Mouse (Mus musculus) limb, embryonic 12.5 days (tissue): ENCODE measurements around the gene Jph2. TPM values are rescaled to one million over a fixed set of nuclear protein-coding genes. Genes with fewer than 3 reads are reported as not detected.
"Not testable (repeated sequence)": the region's sequence is repeated elsewhere in the genome, so short reads cannot be mapped to it uniquely, and the experiment has no call there.

Source experiments
- ATAC-seq: fragments of 200-750 bp; cut with Nextera tagmentation; 2 replicates; pipeline ENCODE4 v1.8.0; 2017; ENCODE audit warnings: low read depth, moderate TSS enrichment; ENCODE audit not compliant: insufficient number of reproducible peaks, insufficient read depth, low FRiP score, low TSS enrichment
- H3K27ac ChIP-seq: fragments of 300-500 bp; sonication (generic); 2 replicates; pipeline ENCODE4 v1.5.1; 2016; ENCODE audit warnings: mild to moderate bottlenecking, moderate library complexity
- H3K27me3 ChIP-seq: fragments of 300-500 bp; sonication (generic); 2 replicates; pipeline ENCODE4 v1.6.1; 2016; ENCODE audit warnings: mild to moderate bottlenecking, moderate library complexity
- H3K36me3 ChIP-seq: fragments of 300-500 bp; sonication (generic); 2 replicates; pipeline ENCODE4 v1.6.1; 2016; ENCODE audit warnings: mild to moderate bottlenecking, moderate library complexity
- H3K4me1 ChIP-seq: fragments of 300-500 bp; sonication (generic); replicated peaks from 2 replicates; pipeline ENCODE4 v1.6.1; 2016
- H3K4me2 ChIP-seq: fragments of 300-500 bp; sonication (generic); 2 replicates; pipeline ENCODE4 v1.6.1; 2016; ENCODE audit warnings: mild to moderate bottlenecking, moderate library complexity
- H3K4me3 ChIP-seq: fragments of 300-500 bp; sonication (generic); replicated peaks from 2 replicates; pipeline ENCODE4 v1.5.1; 2016; ENCODE audit warnings: mild to moderate bottlenecking
- H3K9ac ChIP-seq: fragments of 300-500 bp; sonication (generic); replicated peaks from 2 replicates; pipeline ENCODE4 v1.6.1; 2016; ENCODE audit warnings: mild to moderate bottlenecking, moderate library complexity
- H3K9me3 ChIP-seq: fragments of 300-500 bp; sonication (generic); 2 replicates; pipeline ENCODE4 v1.6.1; 2016; ENCODE audit warnings: mild to moderate bottlenecking, moderate library complexity
- WGBS: fragments of 180-500 bp; shearing (Covaris S2); methylation state at CpG from one replicate; pipeline ENCODE4 v1.1.7; 2016; 5-methylcytosine and 5-hydroxymethylcytosine counted together
- polyA plus RNA-seq: library from polyadenylated mRNA; unstranded; fragments of >200 nt; fragmentation: Nextera tagmentation; extraction: Ambion mirVana; gene quantifications from 2 replicates; pipeline ENCODE4 v1.2.1, GENCODE M21; 2016

The Jph2 gene
- polyA plus RNA-seq, 1 experiment from 2014 or later: 2.2 TPM

DNA sequence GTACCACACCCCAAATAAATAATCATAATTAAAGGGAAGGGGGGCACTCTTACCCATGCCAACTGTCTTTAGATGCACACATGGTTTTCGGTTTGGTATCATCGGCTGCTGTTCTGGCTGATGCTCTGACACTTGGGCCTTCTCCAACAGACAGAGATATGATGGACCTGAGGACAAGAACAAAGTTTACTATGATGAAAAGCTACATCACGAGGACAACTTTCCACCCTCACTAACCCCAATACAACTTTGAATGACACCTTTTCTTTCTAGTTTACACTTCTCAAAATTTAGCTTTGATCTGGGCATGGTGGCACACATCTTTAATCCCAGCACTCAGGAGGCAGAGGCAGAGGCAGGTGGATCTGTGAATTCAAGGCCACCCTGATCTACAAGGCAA, 13.6 kb upstream of the Jph2 start:
- H3K4me3 ChIP-seq, H3K27ac ChIP-seq, H3K4me1 ChIP-seq, H3K27me3 ChIP-seq, H3K9ac ChIP-seq, H3K4me2 ChIP-seq, ATAC-seq, H3K9me3 ChIP-seq: not testable (repeated sequence)
- peaks cover 72% of the 10 kb centered on the region for H3K36me3 ChIP-seq
- 93% methylated on average over 3 of the region's 3 CpGs for WGBS

DNA sequence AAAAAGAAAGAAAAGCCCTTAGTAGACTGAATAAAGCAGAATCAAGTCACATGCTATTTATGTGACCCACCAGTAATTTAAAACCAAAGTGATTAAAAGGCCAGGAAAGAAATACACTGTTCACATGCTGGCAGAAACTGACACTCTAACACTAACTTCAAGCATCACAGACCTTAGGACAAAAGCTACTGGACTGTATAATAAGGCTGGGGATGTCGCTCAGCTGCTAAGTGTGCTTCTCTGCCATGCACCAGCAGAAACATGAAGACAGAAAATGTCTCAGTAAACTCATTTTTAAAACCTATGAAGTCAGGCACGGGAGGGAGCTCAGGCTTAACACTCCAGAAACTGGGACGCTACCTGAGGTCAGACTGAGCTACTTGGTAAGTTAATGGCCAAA, 12.4 kb upstream of the Jph2 start:
- peaks cover 77% of the 10 kb centered on the region for H3K36me3 ChIP-seq
- H3K4me1 ChIP-seq: no peaks in the 10 kb centered on the region
- no peak overlapping the region for H3K27ac ChIP-seq
- no peak overlapping the region for H3K4me2 ChIP-seq
- 88% methylated on average over 3 of the region's 3 CpGs for WGBS
- no peak for ATAC-seq
- H3K27me3 ChIP-seq: no peaks in the 10 kb centered on the region
- H3K4me3 ChIP-seq: no peak overlapping the region
- no peak overlapping the region for H3K9ac ChIP-seq
- no peaks in the 10 kb centered on the region for H3K9me3 ChIP-seq

DNA sequence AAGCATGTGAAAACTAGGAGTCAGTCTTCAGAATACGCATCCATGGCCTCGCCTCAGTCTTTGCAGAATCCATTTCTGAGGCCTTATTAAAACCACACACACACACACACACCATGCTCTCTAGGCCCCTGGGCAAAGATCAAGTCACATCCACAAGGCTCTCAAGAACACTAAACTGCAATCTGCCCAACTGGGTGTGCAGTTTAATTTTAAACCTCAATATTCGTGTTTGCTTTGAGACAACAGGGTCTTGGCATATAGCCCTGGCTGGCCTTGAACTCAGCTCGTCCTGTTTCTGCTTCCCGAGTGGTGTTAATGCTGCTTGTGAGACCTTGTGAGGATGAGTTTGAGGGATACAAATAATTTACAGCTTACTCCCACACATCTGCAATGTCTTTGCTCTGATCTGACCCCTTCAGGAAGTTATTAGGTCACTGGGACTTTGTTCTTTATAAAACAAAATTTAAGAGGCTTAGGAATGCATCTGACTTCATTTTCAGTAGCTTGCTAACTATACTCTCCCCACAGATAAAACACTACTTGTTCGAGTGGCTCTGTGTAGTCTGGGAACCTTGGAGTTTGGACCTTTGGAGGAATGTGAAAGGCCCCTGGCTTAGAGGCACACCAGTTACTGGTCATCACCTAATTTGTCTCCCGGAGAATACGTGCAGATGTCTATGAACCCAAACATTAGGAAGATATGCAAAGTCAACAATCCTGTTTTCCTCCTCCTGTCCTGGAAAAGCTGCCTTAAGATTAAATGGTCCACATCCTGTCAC, 6.4 kb upstream of the Jph2 start:
- Histone ChIP-seq H3K36me3 (peaks cover 41% of the 10 kb centered on the region), H3K27ac (no peak overlapping the region), H3K4me3 (no peak overlapping the region), H3K27me3 (no peaks in the 10 kb centered on the region), H3K9me3 (no peaks in the 10 kb centered on the region), H3K4me2 (no peak overlapping the region), H3K9ac (no peak overlapping the region), H3K4me1 (no peaks in the 10 kb centered on the region)
- no peak for ATAC-seq
- 86% methylated on average over 8 of the region's 8 CpGs for WGBS

DNA sequence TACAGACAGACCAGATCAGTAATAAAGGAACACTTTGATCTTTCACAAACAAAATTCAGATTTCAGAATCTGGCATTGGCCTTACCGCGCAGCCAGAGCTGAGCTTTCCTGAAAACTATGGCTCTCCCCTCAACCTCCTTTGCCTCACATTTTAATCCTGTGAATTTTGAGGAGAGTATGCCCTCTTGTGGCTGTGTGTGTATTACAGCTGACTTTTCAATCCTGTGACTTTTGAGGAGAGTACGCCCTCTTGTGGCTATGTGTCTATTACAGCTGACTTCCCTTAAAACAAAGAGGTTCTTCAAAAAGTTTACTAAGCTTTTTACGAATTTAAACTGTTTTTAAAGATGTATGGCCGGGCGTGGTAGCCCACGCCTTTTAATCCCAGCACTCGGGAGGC, 3.4 kb upstream of the Jph2 start:
- no peak for ATAC-seq
- Histone ChIP-seq H3K27ac (no peak overlapping the region), H3K4me2 (no peak overlapping the region), H3K27me3 (0 out of 2 replicates have a peak, but pooled peaks cover 6% of the 10 kb centered on the region), H3K9me3 (no peaks in the 10 kb centered on the region), H3K36me3 (peaks cover 16% of the 10 kb centered on the region), H3K4me3 (no peak overlapping the region), H3K4me1 (peaks cover 15% of the 10 kb centered on the region), H3K9ac (no peak overlapping the region)
- WGBS: 13% methylated on average over 8 of the region's 8 CpGs

DNA sequence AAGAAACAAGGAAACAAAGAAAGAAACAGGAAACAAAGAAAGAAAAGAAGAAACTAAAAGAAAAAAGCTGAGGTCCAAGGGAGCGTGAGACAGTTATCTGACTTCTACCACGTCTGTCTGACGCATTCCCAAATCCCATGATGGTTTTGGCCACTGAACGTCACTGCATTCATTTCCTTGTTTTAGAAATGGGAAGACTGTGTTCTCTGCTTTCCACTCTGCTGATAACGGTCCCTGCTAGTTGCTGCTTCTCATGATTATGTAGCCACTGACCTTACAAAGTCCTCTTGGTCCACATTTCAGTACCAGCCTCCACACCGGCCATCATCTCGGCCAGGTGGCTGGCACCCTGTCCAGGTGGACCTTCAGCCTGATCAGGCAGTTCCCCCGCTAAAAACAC, 1.4 kb upstream of the Jph2 start:
- no peak overlapping the region for H3K27ac ChIP-seq
- no peak overlapping the region for H3K4me3 ChIP-seq
- H3K4me2 ChIP-seq: no peak overlapping the region
- ATAC-seq: no peak
- no peak overlapping the region for H3K9ac ChIP-seq
- peaks cover 15% of the 10 kb centered on the region for H3K4me1 ChIP-seq
- H3K36me3 ChIP-seq: 0 out of 2 replicates have a peak, but pooled peaks cover 2% of the 10 kb centered on the region
- H3K9me3 ChIP-seq: no peaks in the 10 kb centered on the region
- WGBS: 85% methylated on average over 8 of the region's 8 CpGs
- 0 out of 2 replicates have a peak, but pooled peaks cover 6% of the 10 kb centered on the region for H3K27me3 ChIP-seq

DNA sequence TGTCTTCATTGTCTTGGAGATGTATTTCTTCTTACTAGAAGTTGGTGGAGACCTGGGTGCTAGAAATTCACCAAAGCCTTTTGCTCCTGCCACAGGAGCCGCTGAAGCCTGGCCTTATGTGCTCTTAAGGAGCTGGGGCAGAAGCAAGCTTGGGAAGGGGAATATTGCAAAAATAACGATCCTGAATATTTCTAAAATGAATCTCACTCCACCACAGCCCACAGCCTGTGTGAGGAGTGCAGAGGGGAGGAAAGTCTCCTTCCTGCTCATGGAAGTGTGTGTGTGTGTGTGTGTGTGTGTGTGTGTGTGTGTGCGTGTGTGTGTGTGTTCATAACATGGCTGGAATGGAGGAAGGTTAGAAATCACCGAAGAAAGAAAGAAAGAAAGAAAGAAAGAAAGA, 977 bp upstream of the Jph2 start:
- Histone ChIP-seq H3K36me3 (no peaks in the 10 kb centered on the region), H3K4me2 (no peak overlapping the region), H3K4me3 (no peak overlapping the region), H3K27ac (no peak overlapping the region), H3K9ac (no peak overlapping the region), H3K27me3 (0 out of 2 replicates have a peak, but pooled peaks cover 6% of the 10 kb centered on the region), H3K9me3 (no peaks in the 10 kb centered on the region), H3K4me1 (peaks cover 15% of the 10 kb centered on the region)
- ATAC-seq: no peak
- 85% methylated on average over 4 of the region's 4 CpGs for WGBS

DNA sequence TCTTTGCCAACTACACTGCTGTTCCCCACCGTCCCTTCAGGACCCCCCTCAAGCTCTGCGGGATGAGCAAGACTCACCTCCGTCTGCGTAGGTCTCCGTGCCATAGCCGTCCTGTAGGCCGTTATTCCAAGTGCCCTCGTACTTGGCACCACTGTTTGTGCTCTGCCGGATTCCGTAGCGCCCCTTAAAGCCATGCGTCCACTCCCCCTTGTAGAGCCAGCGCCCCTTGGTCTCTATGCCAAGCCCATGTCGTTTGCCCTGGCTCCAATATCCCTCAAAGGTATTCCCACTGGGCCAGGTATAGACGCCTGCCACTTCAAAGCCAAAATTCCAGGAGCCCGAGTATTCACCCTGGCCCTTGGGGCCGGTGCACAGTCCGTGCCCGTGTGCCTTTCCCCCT, 722 bp downstream of the Jph2 start:
- Histone ChIP-seq H3K4me3 (peak overlapping the region; percentile 27), H3K27ac (no peak overlapping the region), H3K9ac (no peak overlapping the region; the same call in 1 of the 2 replicates), H3K4me1 (peaks cover 15% of the 10 kb centered on the region), H3K4me2 (peak overlapping the region; percentile 52), H3K27me3 (0 out of 2 replicates have a peak, but pooled peaks cover 6% of the 10 kb centered on the region), H3K9me3 (no peaks in the 10 kb centered on the region), H3K36me3 (no peaks in the 10 kb centered on the region)
- WGBS: 92% methylated on average over 19 of the region's 19 CpGs
- ATAC-seq: no peak

DNA sequence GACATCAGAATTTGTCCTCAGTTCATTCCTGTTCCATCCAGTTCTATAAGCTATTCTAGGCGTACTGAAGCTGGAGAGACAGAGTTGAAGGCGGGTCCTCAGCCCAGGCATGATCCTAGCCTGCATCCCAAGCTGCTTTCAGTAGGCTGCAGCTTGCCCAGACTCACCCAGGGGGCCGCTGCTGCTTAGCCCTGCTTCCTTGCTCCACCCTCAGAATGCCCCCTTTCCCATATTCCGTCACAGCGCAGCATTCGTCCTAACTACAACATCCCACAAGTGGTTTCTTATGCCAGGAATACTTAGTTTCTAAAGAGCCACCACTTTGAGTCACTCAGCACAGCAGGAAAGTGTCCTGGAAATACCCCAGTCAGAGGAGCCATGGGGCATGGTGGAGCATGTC, 2.8 kb downstream of the Jph2 start:
- Histone ChIP-seq H3K36me3 (no peaks in the 10 kb centered on the region), H3K27me3 (0 out of 2 replicates have a peak, but pooled peaks cover 6% of the 10 kb centered on the region), H3K4me2 (no peak overlapping the region), H3K4me1 (peaks cover 15% of the 10 kb centered on the region), H3K9me3 (no peaks in the 10 kb centered on the region), H3K9ac (no peak overlapping the region), H3K27ac (no peak overlapping the region), H3K4me3 (no peak overlapping the region)
- ATAC-seq: no peak
- 78% methylated on average over 6 of the region's 6 CpGs for WGBS

DNA sequence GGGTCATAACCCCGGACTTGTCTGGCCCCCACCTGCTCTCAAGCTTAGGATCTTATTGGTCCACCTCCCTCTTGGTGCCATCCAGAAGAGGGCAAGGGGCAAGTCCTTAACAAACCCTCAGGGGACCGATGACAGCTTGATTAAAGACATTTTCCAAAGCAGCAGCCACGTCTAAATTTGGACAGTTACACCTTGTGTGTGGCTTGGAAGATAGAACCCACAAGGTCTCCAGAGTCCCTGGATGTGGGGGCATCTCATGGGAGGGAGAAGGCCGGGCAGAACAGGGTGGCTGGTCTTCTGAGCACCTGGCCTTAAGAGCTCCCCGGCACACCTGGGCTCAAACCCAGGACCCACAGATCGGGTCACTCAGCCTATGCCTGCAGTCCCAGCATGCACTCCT, 3.8 kb downstream of the Jph2 start:
- ATAC-seq: no peak
- no peak overlapping the region for H3K9ac ChIP-seq
- H3K4me2 ChIP-seq: no peak overlapping the region
- H3K36me3 ChIP-seq: no peaks in the 10 kb centered on the region
- H3K4me1 ChIP-seq: peaks cover 15% of the 10 kb centered on the region
- no peak overlapping the region for H3K4me3 ChIP-seq
- H3K27me3 ChIP-seq: 0 out of 2 replicates have a peak, but pooled peaks cover 6% of the 10 kb centered on the region
- H3K27ac ChIP-seq: no peak overlapping the region
- no peaks in the 10 kb centered on the region for H3K9me3 ChIP-seq
- WGBS: 66% methylated on average over 6 of the region's 6 CpGs

DNA sequence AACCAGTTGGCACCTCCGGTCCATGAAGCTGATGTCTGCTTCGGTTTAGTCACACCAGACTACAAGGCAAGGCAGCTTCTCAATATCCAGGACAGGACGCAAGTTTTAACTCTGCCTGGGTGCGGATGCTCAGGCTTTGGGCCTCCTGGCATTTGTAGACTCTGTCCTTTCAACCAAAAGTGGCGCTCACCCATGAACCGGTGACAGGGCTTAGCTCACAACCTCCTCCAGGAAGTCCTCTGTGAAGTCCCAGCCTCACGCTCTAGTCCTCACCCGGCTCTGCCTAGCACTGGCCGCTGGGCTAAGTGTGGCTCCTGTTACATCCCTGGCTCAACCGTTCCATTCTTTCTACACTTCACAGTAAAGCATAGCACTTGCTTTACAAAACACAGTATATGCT, 4.6 kb downstream of the Jph2 start:
- H3K9me3 ChIP-seq: no peaks in the 10 kb centered on the region
- H3K9ac ChIP-seq: no peak overlapping the region
- H3K4me1 ChIP-seq: peaks cover 12% of the 10 kb centered on the region
- H3K4me2 ChIP-seq: no peak overlapping the region
- 90% methylated on average over 10 of the region's 10 CpGs for WGBS
- H3K27me3 ChIP-seq: 0 out of 2 replicates have a peak, but pooled peaks cover 6% of the 10 kb centered on the region
- no peak overlapping the region for H3K4me3 ChIP-seq
- H3K36me3 ChIP-seq: no peaks in the 10 kb centered on the region
- no peak overlapping the region for H3K27ac ChIP-seq
- ATAC-seq: no peak

DNA sequence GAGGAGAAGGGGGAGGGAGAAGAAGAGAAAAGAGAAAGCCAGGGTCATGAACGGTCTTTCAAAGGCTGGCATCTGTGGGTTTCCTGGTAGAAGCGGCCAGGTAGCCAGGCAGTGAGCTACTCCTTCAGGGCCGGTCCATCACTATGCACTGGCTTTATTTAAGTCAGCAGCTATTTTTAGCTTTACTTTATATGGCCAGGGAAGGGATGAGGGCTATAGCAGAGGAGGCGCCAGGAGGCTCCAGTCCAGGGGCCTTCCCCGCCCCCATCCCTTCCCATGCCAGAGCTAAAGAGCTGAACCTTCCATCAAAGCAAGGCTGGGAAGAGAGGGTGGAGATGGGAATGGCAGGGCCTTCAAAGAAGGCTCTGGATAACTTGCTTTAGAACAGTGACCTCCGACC, 5.4 kb downstream of the Jph2 start:
- Histone ChIP-seq H3K9me3 (no peaks in the 10 kb centered on the region), H3K9ac (no peak overlapping the region), H3K4me3 (no peak overlapping the region), H3K4me2 (no peak overlapping the region), H3K4me1 (peaks cover 4% of the 10 kb centered on the region), H3K27ac (no peak overlapping the region), H3K36me3 (no peaks in the 10 kb centered on the region), H3K27me3 (0 out of 2 replicates have a peak, but pooled peaks cover 6% of the 10 kb centered on the region)
- WGBS: 70% methylated on average over 6 of the region's 6 CpGs
- no peak for ATAC-seq
